Mouse (Mus musculus) embryo, embryonic 9.5 days (tissue): ENCODE measurements at regions not wholly inside any gene's neighbourhood (a gene's known extent, or its start where the extent isn't known, plus 50 kb on each side); places are given as distances from the start of the nearest gene placed in this dataset.
A peak's percentile ranks its signal among the peaks of the same experiment; 100 is the strongest.

ENCODE experiments used
- DNase-seq: peaks from one replicate; pipeline ENCODE4 v3.0.0-alpha.2; 2017; ENCODE audit errors: extremely low spot score

DNA sequence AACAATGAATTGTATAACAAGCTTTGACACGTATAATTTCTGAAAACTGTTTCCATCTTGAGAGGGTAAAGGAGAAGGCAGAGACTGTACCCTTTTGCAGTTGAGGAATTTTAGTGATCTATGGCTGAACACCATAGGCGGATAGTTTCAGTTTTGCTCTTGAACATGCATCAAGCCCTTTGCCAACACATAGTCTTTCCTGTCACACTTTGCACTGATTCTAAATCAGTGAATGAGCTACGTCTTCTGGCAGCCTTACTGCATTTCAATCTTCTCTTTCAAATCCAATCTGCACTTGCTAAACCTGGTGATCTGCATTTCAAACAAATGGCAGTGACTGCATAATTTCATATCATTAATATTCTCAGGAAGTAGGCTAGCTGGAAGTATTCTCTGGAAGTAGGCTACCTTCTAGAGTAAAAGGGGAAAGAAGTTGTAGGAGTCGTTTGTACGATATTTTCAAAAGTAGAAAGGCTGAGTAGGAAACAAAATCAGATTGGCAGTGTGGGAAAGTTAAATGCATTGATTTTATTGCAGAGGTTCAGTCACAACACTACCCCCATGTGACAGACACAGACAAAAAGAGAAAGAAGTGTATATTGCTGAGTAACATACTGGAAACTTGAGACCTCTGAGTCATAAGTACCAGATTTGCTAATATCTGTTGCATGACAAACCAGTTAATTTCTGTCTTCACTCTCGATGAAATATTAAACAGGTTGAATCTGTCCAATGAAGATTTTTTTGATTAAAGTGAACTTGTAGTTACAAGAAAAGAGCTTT lies 983.3 kb upstream of the Nr2f1 start:
- no peak for DNase-seq

DNA sequence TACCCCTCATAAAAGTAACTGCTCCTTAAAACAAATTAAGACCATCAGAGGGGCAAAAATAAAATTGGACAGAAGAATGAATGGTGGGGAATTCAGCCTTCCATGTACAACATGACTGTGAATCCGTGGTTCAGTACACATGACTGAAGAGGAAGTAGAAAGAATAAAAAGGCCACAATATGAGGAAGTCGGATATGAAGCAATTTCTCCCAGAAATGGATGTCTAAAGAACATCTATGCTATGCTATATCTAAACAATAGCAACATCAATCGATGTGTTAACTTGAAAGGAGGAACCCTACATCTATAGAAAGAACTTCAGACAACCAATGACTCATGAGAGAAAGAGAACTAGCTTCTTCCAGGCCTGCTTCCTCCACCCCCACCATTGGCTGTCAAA lies 959.2 kb upstream of the Nr2f1 start:
- no peak for DNase-seq

DNA sequence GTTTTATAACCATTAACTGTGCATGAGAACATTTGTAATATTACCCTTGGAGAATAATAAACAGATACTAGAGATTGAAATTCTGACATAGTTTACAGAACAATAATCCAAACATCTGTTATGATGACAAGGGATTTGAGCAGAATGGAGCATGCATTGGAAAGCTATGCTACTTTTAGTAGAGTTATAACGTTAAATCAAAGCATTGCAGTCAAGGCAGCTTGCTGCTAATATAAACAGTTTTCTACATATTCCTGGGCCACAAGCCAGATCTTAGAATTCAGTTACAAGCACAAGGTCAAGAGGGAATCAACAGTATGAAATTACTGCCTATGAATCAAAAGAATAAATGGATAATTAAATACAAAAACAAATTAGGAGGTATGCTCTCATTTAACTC lies 943.3 kb upstream of the Nr2f1 start:
- no peak for DNase-seq

DNA sequence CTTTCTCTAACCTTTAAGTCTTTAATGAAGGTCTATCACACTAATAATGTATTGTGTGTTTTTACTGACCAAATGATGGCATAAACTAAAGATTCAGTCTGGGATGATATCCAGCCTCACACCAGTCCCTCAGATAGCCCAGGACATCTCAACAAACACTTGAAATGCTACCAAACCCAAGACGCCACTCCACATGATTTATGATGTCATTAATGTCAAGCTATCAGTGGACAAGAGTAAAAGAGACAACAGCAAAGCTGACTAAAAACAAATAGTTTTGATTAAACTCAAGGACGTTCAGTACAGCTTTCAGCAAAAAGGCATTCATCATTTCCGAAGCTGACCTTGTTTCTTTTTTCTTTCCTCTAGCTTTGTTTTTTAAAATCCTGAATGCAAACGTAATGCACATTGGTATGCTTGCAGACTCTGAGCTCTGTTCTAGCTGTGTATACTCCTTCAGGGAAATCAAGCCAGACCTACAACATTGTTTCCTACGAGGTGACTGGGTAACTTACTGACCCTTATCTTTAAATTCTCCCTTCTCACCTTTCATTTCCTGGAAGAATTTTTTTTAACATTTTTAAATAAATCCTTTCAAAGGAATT lies 941.9 kb upstream of the Nr2f1 start:
- peak; percentile 44 for DNase-seq

DNA sequence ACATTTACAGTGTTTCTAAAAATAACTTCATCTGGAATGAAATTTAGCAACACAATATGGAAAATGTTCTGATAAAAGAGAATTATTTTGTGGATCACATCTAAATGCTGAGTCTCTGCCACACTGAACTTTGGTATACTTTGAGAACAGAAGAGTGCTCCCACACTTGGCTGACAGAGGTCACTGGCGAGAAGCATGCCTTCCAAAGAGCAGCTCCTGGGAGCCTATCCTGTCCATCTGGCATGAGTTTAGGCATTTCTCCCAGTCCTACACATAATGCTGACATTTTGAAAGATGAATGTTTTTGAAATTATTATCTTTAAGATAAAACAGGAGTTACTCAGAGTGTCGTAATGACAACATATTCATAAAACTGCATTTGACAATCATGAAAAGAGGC lies 939.2 kb upstream of the Nr2f1 start:
- DNase-seq: no peak

DNA sequence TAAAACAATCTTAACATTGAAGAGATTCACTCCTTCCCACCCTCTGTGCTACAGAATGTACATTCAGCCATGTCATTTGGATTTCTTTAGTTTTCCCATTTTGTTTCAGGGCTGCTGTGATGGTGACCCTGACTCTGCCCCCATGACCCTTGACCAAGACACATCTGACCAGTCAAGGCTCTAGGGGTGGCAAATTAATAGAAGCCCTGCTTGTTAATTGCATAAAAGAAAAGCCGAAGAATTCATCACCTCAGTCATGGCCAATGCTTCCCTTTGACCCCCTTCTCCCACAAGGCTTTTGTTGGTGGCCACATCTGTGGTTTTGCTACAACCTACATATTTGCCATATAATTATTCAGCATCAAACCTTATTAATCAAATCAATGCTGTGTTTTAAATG lies 937.2 kb upstream of the Nr2f1 start:
- peak; percentile 36 for DNase-seq
